Mouse (Mus musculus) gonadal fat pad, adult 2 months (tissue): ENCODE data around the gene Arl15. TPM values are rescaled to one million over a fixed set of nuclear protein-coding genes. Genes with fewer than 3 reads are reported as not detected.

Experiments used
- DNase-seq: peaks from one replicate; pipeline ENCODE4 v3.0.0-alpha.2; 2012; ENCODE audit warnings: low read depth
- polyA plus RNA-seq: library from polyadenylated mRNA; depleted of rRNA; stranded (reverse); fragments of >200 nt; gene quantifications from 2 replicates; pipeline ENCODE4 v1.2.3, GENCODE M21; 2012

Gene Arl15
- polyA plus RNA-seq, 1 experiment = 9.6 TPM

GRCm38 (mm10) chr13:113870403-113870802, 76.1 kb downstream of the Arl15 start:
- DNase-seq = no peak

GRCm38 (mm10) chr13:113871853-113872252, 77.5 kb downstream of the Arl15 start:
- no peak for DNase-seq

GRCm38 (mm10) chr13:113875724-113876123, 81.4 kb downstream of the Arl15 start:
- DNase-seq = no peak

DNA sequence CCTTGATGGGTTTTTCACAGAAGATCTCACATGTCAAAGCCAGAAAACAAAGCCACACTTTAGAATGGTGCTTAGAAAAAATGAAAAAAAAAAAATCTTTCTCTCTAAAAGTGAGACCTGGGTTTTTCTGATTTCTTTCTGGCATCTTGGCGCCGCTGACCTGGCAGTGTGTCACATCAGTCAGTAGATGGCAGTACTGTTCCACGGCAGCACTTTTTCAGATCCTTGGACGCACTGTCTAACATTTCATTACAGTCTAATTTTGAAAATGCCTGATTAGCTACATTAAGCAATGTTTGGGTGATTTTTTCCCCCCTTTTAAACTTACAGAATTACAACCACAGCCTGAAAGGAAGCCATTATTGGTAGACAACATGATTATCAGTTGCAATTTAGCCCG, 83.1 kb downstream of the Arl15 start:
- DNase-seq = no peak

DNA sequence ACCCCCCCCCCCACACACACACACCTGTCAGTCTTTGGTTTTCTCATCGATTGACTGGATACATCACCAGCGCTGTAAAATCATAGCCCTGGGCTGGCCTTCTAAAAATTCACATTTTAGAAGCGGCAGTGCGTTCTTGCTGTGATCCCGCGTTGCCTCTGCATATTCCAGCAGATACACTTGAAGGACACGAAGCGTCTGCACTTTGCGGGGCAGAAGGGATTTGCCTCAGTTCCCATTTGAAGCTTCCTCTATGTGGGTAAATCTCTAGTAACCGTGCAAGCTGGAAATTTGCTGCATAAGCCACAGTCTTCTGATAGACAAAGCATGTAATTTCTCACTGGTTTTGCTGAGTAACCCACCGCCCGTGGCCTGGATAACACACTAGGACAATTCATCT, 84.3 kb downstream of the Arl15 start:
- DNase-seq = no peak

DNA sequence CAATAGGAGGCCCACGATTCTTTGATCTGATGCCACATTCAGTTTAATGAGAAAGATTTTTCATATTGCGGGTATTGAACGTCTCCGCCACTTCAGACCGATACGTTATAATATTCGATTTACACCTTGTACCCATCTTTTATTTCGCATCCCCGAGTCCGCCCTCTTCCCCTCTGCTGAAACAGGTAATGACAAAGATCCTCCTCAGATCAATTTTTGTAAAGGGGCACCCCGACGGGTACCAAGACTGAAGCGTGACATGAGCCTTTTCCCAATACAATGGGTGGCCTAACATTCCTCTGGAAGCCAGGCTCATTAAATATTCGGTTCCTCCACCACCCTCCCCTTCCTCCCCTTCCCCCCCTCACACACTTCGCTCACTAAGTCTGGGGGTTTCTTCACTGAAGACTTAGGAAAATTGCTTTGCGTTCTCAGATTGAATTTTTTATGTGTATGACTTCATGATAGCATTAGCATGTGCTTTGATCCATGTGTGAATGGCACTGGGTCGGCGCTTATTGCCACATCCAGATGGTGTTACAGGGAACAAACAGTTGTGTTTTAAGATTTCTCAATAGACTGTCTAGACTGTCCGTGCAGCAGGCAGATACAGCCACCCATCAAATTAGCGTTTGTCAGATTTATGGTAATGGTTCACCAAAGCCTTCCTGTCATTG, 85.5 kb downstream of the Arl15 start:
- DNase-seq = no peak

GRCm38 (mm10) chr13:113880564-113881171, 86.4 kb downstream of the Arl15 start:
- DNase-seq = no peak

DNA sequence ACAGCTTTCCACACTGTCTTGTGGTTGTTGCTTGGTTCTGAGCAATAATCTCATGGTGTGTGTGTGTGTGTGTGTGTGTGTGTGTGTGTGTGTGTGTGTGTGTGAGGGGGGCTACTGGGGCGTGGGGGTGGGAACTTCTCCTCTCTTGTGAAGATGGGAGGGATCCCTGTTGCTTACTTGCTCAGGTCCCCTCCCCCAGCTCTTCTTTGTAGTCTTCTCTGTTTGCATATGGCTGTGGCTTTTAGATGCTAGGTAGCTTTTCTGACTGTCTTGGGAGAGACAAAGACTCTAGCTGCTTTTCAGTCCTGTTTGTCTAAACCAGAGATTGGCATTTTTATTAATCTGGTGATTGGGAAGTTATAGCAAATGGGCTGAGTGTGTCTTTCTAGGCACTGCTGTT, 88.7 kb downstream of the Arl15 start:
- no peak for DNase-seq

DNA sequence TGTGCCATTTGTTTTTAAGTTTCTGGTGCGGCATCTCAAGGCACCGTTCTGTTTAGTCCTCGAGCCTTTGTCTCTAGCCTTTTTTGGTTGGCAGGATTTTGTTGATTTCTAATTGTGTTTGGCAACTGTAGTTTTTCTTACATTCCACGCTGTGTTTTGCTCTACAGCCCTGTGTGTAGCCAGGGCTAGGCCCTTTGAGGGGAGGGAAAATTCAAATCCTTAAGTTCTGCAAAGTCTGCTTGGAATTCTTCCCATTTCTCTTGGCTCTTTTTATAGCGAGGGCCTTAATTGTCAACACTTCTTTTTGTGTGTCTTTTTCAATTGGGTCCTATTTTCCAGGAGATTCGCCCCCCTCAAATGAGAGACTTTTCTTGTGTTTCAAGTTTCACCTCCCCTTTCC, 92.8 kb downstream of the Arl15 start:
- no peak for DNase-seq

GRCm38 (mm10) chr13:113888126-113888525, 93.8 kb downstream of the Arl15 start:
- DNase-seq = no peak

DNA sequence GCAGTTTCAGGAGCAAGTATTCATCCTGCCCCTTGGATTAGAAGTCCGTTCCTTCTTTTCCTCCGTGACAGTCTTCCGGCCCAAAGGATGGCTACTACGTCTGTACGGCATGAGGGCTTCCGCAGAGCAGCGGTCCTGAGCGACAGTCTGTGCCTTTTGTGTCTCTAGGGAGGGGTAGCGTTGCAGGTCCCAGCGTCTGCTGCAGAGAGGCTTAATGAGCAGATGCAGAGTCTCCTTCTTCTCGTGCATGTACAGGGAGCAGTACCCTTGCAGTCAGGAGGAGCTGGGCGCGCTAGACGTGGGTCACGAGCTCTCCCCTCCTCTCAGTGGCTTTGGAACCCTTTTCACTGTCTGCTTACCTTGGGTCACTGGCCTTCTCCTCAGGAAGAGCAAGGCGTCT, 94.4 kb downstream of the Arl15 start:
- no peak for DNase-seq

- DNase-seq = no peak
Measured at GRCm38 (mm10) chr13:113889140-113890055, 95.1 kb downstream of the Arl15 start.

- no peak for DNase-seq
Measured at GRCm38 (mm10) chr13:113896684-113897083, 102.4 kb downstream of the Arl15 start.

GRCm38 (mm10) chr13:113897498-113897897, 103.2 kb downstream of the Arl15 start:
- DNase-seq = no peak

- no peak for DNase-seq
Measured at GRCm38 (mm10) chr13:113897951-113898350, 103.6 kb downstream of the Arl15 start.

DNA sequence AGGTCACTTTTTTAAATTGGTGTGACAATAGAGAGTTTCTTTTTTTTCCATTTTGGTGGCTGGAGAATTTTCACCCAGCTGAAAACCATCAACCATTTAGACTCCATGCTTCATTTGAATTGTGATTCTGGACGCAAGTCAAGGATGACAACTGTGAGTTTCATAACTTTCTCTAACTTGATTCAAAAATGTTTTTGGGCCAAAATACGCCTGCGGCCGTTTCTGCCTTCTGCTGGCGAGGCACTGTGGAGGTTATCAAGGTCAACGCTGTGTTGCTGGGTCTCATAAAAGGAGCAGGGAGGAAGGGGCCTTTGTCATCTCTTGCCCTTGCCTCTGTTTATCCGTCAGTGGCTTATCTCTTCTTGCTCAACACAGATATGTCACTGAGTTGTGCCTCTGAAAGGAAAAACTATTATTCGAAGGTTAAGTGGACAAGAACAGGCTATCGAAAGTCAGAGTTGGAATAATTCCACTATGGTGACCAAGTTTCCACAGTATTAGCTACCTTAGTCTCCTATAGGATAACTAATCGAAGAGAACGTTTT, 106.8 kb downstream of the Arl15 start:
- DNase-seq = no peak

- no peak for DNase-seq
Measured at GRCm38 (mm10) chr13:113903255-113903654, 109.0 kb downstream of the Arl15 start.

DNA sequence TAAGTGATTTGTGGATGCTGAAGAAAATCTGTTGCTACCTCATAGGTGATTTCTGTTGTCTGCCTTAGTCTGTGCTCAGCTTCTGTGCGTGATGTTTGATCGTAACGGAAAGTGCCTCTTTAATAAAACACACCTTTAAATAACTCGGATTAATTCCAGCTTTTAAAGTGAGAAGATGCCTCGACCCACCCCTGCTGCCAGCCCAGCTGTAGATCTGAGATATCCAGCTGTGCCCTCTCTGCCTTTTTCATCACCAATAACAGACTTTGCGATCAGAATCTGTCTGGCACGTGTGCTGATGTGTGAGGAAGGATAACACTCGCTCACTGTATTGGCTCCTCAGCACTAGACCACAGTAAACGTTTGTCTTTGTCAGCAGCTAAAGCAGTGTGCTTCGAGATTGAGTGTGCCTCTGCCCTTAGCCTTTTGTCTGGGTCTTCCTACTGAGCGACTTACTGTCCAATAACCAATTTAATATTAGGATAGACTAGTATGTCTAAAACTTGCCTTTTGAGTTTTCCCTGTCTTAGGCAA, 117.7 kb downstream of the Arl15 start:
- DNase-seq = no peak

DNA sequence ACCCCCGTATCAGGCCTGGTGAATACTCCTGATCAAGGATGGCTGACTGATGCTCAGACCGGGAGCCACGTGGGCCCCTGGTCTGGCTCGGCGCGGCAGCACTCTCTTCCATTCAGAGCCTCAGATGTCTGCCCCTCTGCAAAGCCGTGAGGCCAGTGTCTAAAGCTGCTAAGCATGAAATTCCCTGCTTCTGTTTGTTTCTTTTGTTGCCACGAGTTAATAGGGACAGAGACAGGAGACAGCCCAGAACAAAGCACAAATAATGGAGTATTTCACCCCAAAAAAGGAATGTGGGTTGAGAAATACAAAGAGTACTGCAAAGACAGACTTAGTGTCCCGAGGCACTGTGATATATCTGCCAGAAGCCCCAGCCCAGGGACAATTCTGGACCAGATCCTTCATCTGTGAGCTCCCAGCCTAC, 120.3 kb downstream of the Arl15 start:
- DNase-seq = no peak

DNA sequence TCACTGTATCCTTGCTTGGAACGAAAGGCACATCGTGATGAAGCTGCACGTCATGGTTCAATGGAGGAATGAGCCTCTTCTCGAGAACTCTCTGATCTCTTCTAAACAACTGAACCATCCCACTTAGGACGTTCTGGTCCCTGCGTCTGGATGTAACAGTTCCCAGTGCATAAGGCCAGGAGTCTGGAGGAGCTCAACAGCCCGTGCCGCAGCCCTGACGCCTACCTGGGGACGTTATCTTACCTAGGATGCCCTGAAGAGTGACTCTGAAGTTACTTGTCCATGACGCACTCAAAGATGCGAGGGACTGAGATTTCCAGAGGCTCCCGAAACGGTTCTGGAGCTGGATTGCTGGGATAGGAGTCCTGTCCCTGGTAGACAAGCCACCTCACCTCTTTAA, 121.4 kb downstream of the Arl15 start:
- DNase-seq = no peak

DNA sequence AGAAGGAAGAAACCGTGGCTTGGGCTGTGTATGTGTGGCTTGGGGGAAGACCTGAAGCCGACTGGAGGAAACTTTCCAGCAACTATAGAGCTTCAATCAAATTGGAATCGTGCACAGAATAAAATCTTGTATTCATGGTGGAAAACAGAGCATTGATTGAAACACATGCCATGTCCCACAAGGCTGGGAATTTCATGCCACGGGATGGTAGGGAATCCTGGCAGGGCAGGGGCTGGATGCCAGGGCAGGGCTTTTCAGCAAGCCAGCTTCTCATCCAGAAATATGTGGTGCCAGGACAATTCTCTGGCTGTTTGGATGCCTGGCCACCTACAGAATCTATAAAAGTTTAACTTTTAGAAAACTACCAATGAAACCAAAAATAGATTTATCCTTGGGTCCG, 122.5 kb downstream of the Arl15 start:
- no peak for DNase-seq

GRCm38 (mm10) chr13:113917376-113917775, 123.1 kb downstream of the Arl15 start:
- DNase-seq = no peak
